Mouse (Mus musculus) heart, embryonic 10.5 days (tissue): ENCODE data around the gene Camk2n1. TPM values are rescaled to one million over a fixed set of nuclear protein-coding genes. Genes with fewer than 3 reads are reported as not detected.
"Not testable (repeated sequence)": the region's sequence is repeated elsewhere in the genome, so short reads cannot be mapped to it uniquely, and the experiment has no call there.

Source experiments
- DNase-seq: peaks from one replicate; pipeline ENCODE4 v3.0.0-alpha.2; 2017; ENCODE audit warnings: low spot score
- H3K27ac ChIP-seq: fragments of 300-500 bp; sonication (generic); 2 replicates; pipeline ENCODE4 v1.5.1; 2016; ENCODE audit warnings: mild to moderate bottlenecking
- H3K27me3 ChIP-seq: fragments of 300-500 bp; sonication (generic); 2 replicates; pipeline ENCODE4 v1.6.1; 2016; ENCODE audit warnings: mild to moderate bottlenecking; ENCODE audit not compliant: poor library complexity, insufficient read depth, severe bottlenecking
- H3K36me3 ChIP-seq: fragments of 300-500 bp; sonication (generic); 2 replicates; pipeline ENCODE4 v1.6.1; 2016; ENCODE audit warnings: mild to moderate bottlenecking, moderate library complexity
- H3K4me1 ChIP-seq: fragments of 300-500 bp; sonication (generic); 2 replicates; pipeline ENCODE4 v1.6.1; 2016; ENCODE audit warnings: mild to moderate bottlenecking
- H3K4me3 ChIP-seq: fragments of 300-500 bp; sonication (generic); 2 replicates; pipeline ENCODE4 v1.5.1; 2016; ENCODE audit warnings: mild to moderate bottlenecking, moderate library complexity
- H3K9me3 ChIP-seq: fragments of 300-500 bp; sonication (generic); 2 replicates; pipeline ENCODE4 v1.6.1; 2016; ENCODE audit warnings: mild to moderate bottlenecking, moderate library complexity
- WGBS: fragments of 180-500 bp; shearing (Covaris S2); methylation state at CpG from one replicate; pipeline ENCODE4 v1.1.7; 2016; 5-methylcytosine and 5-hydroxymethylcytosine counted together
- polyA plus RNA-seq: library from polyadenylated mRNA; unstranded; fragments of >200 nt; fragmentation: Nextera tagmentation; extraction: Ambion mirVana; gene quantifications from 2 replicates; pipeline ENCODE4 v1.2.1, GENCODE M21; 2016

Gene Camk2n1
- polyA plus RNA-seq, result 0.38 and 0.70 TPM in 2 replicates

GRCm38 (mm10) chr4:138453753-138454570 is at the start of gene Camk2n1:
Gene Camk2n1, plus strand, starts transcription at chr4:138454314.
- peaks cover 96% of the 10 kb centered on the region for H3K27me3 ChIP-seq
- H3K27ac ChIP-seq, result peak within 1 kb of the TSS; percentile 87
- H3K4me1 ChIP-seq, result peaks cover 37% of the 10 kb centered on the region
- WGBS, result 0% methylated on average over 55 of the region's 64 CpGs
- DNase-seq, result peak; percentile 80
- H3K36me3 ChIP-seq, result no peaks in the 10 kb centered on the region
- peak within 1 kb of the TSS; percentile 87 for H3K4me3 ChIP-seq
- H3K9me3 ChIP-seq, result no peaks in the 10 kb centered on the region

DNA sequence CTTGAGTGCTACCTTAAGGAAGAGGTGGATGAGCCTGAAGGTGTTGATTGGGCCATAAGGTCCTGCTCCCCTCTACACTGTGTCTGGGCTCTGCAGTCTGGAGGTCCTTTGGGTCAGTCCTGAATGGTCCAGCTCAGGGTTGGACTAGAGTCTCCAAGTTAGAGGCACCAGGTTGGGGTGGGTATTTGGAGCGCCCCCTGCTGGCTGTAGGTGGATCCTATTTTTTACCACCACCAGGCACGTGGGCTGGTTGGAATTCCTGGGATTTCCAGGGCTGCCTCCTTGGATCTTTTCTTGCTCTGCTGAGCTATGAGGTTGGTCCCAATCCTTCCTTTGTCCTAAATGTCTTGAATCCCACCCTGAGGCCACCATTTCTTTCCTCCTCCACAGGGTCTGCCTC is 49.3 kb upstream of the Camk2n1 start:
- peak; percentile 78 for DNase-seq

DNA sequence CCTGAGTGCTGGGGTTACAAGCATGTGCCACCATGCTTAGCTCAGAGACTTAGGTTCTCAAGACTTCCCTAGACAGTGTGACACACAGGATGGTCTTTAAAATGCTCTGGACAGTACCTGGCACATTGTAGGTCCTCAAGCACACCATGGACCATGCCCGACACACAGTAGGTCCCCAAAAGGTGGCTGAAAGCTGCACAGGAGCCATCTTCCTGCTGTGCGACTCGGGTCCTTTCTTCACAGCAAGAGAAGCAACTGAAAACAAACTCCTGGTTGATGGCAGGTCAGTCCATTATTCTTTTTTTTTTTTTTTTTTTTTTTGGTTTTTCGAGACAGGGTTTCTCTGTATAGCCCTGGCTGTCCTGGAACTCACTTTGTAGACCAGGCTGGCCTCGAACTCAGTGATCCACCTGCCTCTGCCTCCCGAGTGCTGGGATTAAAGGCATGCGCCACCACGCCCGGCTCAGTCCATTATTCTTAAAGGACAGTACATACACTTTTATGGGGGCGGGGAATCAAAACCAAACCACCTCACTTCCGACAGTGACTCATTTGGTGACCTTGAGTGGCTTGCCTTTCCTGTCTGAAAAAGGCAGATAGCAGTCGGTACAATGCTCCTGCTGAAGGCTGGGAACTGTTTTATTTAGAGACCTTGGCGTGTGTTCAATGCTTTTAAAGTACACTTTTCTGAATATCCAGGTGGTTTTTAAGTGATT is 46.5 kb upstream of the Camk2n1 start:
- DNase-seq, result no peak
- H3K36me3 ChIP-seq, result no peaks in the 10 kb centered on the region
- no peaks in the 10 kb centered on the region for H3K4me1 ChIP-seq
- WGBS, result 68% methylated on average over 12 of the region's 13 CpGs
- H3K27me3 ChIP-seq, result peaks cover 35% of the 10 kb centered on the region
- no peak overlapping the region for H3K4me3 ChIP-seq
- no peaks in the 10 kb centered on the region for H3K9me3 ChIP-seq
- H3K27ac ChIP-seq, result no peak overlapping the region

More for the DNA sequence above, 49.3 kb upstream of the Camk2n1 start:
- H3K4me3 ChIP-seq, result no peak overlapping the region
- peaks cover 21% of the 10 kb centered on the region for H3K27me3 ChIP-seq
- 2% methylated on average over 2 of the region's 2 CpGs for WGBS
- H3K27ac ChIP-seq, result no peak overlapping the region
- no peaks in the 10 kb centered on the region for H3K4me1 ChIP-seq
- no peaks in the 10 kb centered on the region for H3K36me3 ChIP-seq
- no peaks in the 10 kb centered on the region for H3K9me3 ChIP-seq

GRCm38 (mm10) chr4:138411011-138411410 is 43.1 kb upstream of the Camk2n1 start:
- H3K27ac ChIP-seq, result no peak overlapping the region
- DNase-seq, result no peak
- H3K4me3 ChIP-seq, result no peak overlapping the region
- 7% methylated on average over 5 of the region's 5 CpGs for WGBS
- no peaks in the 10 kb centered on the region for H3K9me3 ChIP-seq
- H3K36me3 ChIP-seq, result no peaks in the 10 kb centered on the region
- peaks cover 19% of the 10 kb centered on the region for H3K4me1 ChIP-seq
- H3K27me3 ChIP-seq, result peaks cover 50% of the 10 kb centered on the region

DNA sequence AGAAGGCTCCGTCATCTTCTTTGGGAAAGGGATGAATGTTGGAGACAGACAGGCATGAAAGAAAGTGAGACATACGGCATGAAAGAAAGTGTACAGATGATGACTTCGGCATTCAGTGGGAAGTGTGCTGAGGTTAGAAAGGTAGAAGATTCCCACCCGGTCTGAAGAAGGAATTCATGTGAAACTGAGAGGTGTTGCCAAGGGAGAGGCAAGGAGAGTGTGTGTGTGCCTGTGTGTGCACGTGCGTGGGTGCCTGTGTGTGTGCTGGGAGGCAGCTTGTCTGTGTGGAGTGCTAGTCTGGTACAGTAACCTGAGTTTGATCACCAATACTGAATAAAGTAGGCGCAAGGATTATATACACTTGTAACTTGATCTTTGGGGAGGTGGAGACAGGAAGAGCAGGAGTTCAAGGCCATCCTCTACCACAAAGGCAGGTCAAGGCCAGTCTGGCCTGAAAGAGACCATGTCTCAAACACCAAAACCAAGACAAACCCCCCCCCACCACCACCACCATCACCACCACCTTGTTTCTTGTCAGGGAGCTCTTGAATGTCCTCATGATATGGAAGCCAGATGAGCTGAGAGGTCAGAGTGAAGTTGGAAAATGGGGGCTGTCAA is 42.5 kb upstream of the Camk2n1 start:
- DNase-seq, result no peak
- WGBS, result 48% methylated on average over 7 of the region's 7 CpGs
- peaks cover 50% of the 10 kb centered on the region for H3K27me3 ChIP-seq

GRCm38 (mm10) chr4:138414725-138415124 is 39.4 kb upstream of the Camk2n1 start:
- DNase-seq, result no peak
- Histone ChIP-seq H3K27me3 (peaks cover 57% of the 10 kb centered on the region), H3K4me3 (peak overlapping the region; percentile 28; the same call in 1 of the 2 replicates), H3K4me1 (peaks cover 19% of the 10 kb centered on the region), H3K9me3 (no peaks in the 10 kb centered on the region), H3K27ac (peak overlapping the region; percentile 32; the same call in 1 of the 2 replicates), H3K36me3 (no peaks in the 10 kb centered on the region)
- 11% methylated on average over 6 of the region's 6 CpGs for WGBS

More for the DNA sequence above, 42.5 kb upstream of the Camk2n1 start:
- no peak overlapping the region for H3K4me3 ChIP-seq
- no peaks in the 10 kb centered on the region for H3K9me3 ChIP-seq
- H3K4me1 ChIP-seq, result peaks cover 19% of the 10 kb centered on the region
- H3K36me3 ChIP-seq, result no peaks in the 10 kb centered on the region
- H3K27ac ChIP-seq, result no peak overlapping the region

GRCm38 (mm10) chr4:138415991-138416390 is 38.1 kb upstream of the Camk2n1 start:
- no peak for DNase-seq
- 80% methylated on average over 3 of the region's 3 CpGs for WGBS
- H3K36me3 ChIP-seq, result no peaks in the 10 kb centered on the region
- peaks cover 19% of the 10 kb centered on the region for H3K4me1 ChIP-seq
- no peak overlapping the region for H3K27ac ChIP-seq
- no peak overlapping the region for H3K4me3 ChIP-seq
- peaks cover 56% of the 10 kb centered on the region for H3K27me3 ChIP-seq
- H3K9me3 ChIP-seq, result no peaks in the 10 kb centered on the region

DNA sequence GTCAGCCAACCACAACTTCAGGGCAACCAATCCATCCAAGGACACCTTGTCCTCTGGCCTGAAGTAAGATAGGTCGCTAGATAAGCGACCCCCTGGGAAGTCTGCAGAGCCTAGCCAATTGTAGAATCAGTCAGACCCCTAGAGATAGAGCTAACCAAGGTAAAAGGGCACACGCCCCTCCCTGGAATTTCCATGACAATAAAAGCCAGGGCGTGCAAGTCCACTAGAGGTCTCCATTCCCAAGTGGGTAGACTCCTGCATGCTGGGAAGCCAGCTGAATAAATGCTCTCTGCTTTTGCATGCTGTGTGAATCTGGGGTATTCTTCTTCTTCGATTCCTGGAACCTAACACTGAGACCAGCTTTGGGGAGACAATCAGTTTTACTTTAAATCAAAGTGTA is 37.7 kb upstream of the Camk2n1 start:
- Histone ChIP-seq H3K4me3 (no peak overlapping the region), H3K27me3 (peaks cover 56% of the 10 kb centered on the region), H3K36me3 (no peaks in the 10 kb centered on the region), H3K4me1 (peaks cover 19% of the 10 kb centered on the region), H3K27ac (no peak overlapping the region), H3K9me3 (no peaks in the 10 kb centered on the region)
- no peak for DNase-seq
- 57% methylated on average over 5 of the region's 5 CpGs for WGBS

- Histone ChIP-seq H3K4me1 (peaks cover 19% of the 10 kb centered on the region), H3K4me3 (no peak overlapping the region), H3K36me3 (no peaks in the 10 kb centered on the region), H3K9me3 (peaks cover 1% of the 10 kb centered on the region; the same call in 1 of the 2 replicates), H3K27me3 (peaks cover 46% of the 10 kb centered on the region), H3K27ac (no peak overlapping the region)
- DNase-seq, result no peak
- 82% methylated on average over 4 of the region's 4 CpGs for WGBS
Measured at GRCm38 (mm10) chr4:138417882-138418281, 36.2 kb upstream of the Camk2n1 start.

DNA sequence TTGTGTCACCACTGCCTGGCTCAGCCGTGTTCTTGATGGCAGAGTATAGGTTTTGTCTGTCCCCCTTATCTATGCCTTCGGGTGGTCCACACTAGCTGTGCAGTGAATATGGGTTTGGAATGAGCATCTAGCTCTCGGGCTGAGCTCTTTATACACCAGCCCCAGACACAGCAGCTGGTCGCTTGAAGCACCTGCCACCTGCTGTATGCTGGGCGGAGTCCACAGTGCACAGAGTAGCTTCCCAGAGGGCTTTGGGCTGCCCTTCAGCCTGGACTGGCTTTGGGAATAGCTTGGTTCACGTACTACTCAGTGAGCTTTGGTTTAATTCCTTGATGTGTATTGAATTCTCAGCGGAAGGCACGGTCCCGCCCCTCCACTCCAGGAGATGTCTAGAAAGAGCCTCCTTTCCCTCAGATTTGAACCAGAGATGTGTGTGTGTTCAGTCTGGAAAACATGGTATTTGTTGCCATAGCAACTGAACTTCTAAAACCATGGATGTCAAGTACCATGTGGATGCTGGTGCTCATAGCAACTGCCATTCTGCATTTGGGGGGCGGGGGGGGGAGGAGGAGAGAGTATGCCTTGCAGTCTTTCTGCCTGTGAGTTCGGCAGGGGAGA is 35.7 kb upstream of the Camk2n1 start:
- 61% methylated on average over 11 of the region's 11 CpGs for WGBS
- no peak overlapping the region for H3K27ac ChIP-seq
- peaks cover 19% of the 10 kb centered on the region for H3K4me1 ChIP-seq
- H3K9me3 ChIP-seq, result peaks cover 5% of the 10 kb centered on the region; the same call in 1 of the 2 replicates
- H3K27me3 ChIP-seq, result peaks cover 43% of the 10 kb centered on the region
- DNase-seq, result no peak
- H3K36me3 ChIP-seq, result no peaks in the 10 kb centered on the region
- no peak overlapping the region for H3K4me3 ChIP-seq

- WGBS, result 73% methylated on average over 6 of the region's 6 CpGs
Measured at GRCm38 (mm10) chr4:138425028-138425427, 29.1 kb upstream of the Camk2n1 start.

GRCm38 (mm10) chr4:138425604-138426003 is 28.5 kb upstream of the Camk2n1 start:
- H3K27me3 ChIP-seq, result peaks cover 29% of the 10 kb centered on the region
- not testable (repeated sequence) for H3K4me3 ChIP-seq, H3K4me1 ChIP-seq, H3K9me3 ChIP-seq, H3K27ac ChIP-seq, H3K36me3 ChIP-seq, DNase-seq
- WGBS, result 86% methylated on average over 14 of the region's 14 CpGs

More at GRCm38 (mm10) chr4:138425028-138425427, 29.1 kb upstream of the Camk2n1 start:
- H3K9me3 ChIP-seq, result peaks cover 5% of the 10 kb centered on the region; the same call in 1 of the 2 replicates
- no peaks in the 10 kb centered on the region for H3K36me3 ChIP-seq
- DNase-seq, result no peak
- H3K4me1 ChIP-seq, result no peaks in the 10 kb centered on the region
- H3K27ac ChIP-seq, result no peak overlapping the region
- H3K27me3 ChIP-seq, result peaks cover 35% of the 10 kb centered on the region
- no peak overlapping the region for H3K4me3 ChIP-seq
